ENCODE assay signal across 26 mouse cellular contexts in the genomic region with DNA sequence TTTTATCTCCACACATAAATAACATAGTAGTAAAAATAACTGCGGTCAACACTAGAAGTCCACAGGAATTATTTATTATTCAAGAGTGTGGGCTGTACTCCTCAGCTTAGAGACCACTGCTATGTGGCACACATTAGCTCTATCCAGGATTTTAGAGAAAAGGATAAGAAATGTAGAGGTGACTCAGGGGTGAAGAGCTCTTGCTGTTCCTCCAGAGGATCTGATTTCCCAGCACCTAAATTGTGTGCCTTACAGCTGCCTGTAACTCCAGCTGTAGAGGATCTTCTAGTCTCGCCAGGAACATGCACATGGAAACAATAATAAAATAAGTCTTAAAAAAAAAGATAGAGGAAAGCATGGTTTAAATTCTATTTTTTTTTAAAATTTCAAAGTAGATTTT.
A peak's percentile ranks its signal among the peaks of the same experiment; 100 is the strongest.
DNase-seq lines count a peak whose midpoint lies in the region; ATAC-seq and TF ChIP-seq lines count a peak whose summit lies in the region.
"Had no signal": no experiment of that assay in that cellular context is flagged by ENCODE, and none has a peak within 500 bp of the region (broad histone marks: within the 10 kb centered on the region; RNA-seq: fewer than 3 reads in every experiment).

No protein-coding gene starts in this region.

- no peak overlapping the region for H3K27ac ChIP-seq in embryonic facial prominence, embryonic 14.5 days (replicated peaks; ENCODE audit: low read depth, low read length)
- no peak overlapping the region for H3K27ac ChIP-seq in embryonic facial prominence, embryonic 10.5 days (replicated peaks)
- peak overlapping the region; percentile 27; the same call in 1 of the 2 replicates for H3K27ac ChIP-seq in intestine, embryonic 14.5 days (ENCODE audit: low read depth)
- H3K27ac ChIP-seq in intestine, embryonic 15.5 days, result no peak overlapping the region
- H3K27ac ChIP-seq in limb, embryonic 14.5 days (replicated peaks; ENCODE audit: low read depth, low read length), result no peak overlapping the region
- H3K27ac ChIP-seq in limb, embryonic 10.5 days, result no peak overlapping the region
- H3K27ac ChIP-seq: embryonic facial prominence, embryonic 12.5 days; forebrain, embryonic 13.5 days; heart, embryonic 15.5 days; hindbrain, embryonic 10.5 days; left cerebral cortex, adult 2 months; liver, embryonic 15.5 days; macrophage; neural tube, embryonic 13.5 days; stomach, embryonic 15.5 days had no signal

- H3K36me3 ChIP-seq in embryonic facial prominence, embryonic 14.5 days (ENCODE audit: control insufficient read depth, insufficient read depth, low read length), result no peaks in the 10 kb centered on the region
- no peaks in the 10 kb centered on the region for H3K36me3 ChIP-seq in embryonic facial prominence, embryonic 10.5 days (replicated peaks)
- no peaks in the 10 kb centered on the region for H3K36me3 ChIP-seq in intestine, embryonic 14.5 days (ENCODE audit: control insufficient read depth, insufficient read depth, low read length)
- no peaks in the 10 kb centered on the region for H3K36me3 ChIP-seq in intestine, embryonic 15.5 days
- H3K36me3 ChIP-seq in limb, embryonic 14.5 days (ENCODE audit: control insufficient read depth, insufficient read depth, low read length), result no peaks in the 10 kb centered on the region
- no peaks in the 10 kb centered on the region for H3K36me3 ChIP-seq in limb, embryonic 10.5 days
- H3K36me3 ChIP-seq: embryonic facial prominence, embryonic 12.5 days; heart, embryonic 15.5 days; hindbrain, embryonic 10.5 days; liver, embryonic 15.5 days; neural tube, embryonic 13.5 days; stomach, embryonic 15.5 days had no signal

- peaks cover 13% of the 10 kb centered on the region for H3K9me3 ChIP-seq in embryonic facial prominence, embryonic 14.5 days (ENCODE audit: control insufficient read depth, low read length)
- peaks cover 10% of the 10 kb centered on the region; the same call in 1 of the 2 replicates for H3K9me3 ChIP-seq in embryonic facial prominence, embryonic 10.5 days
- no peaks in the 10 kb centered on the region for H3K9me3 ChIP-seq in intestine, embryonic 14.5 days (ENCODE audit: control insufficient read depth, low read length)
- H3K9me3 ChIP-seq in intestine, embryonic 15.5 days, result no peaks in the 10 kb centered on the region
- H3K9me3 ChIP-seq in limb, embryonic 14.5 days (ENCODE audit: control insufficient read depth, low read length), result no peaks in the 10 kb centered on the region; the same call in 1 of the 2 replicates
- H3K9me3 ChIP-seq in limb, embryonic 10.5 days (replicated peaks), result no peaks in the 10 kb centered on the region
- H3K9me3 ChIP-seq: embryonic facial prominence, embryonic 12.5 days; liver, embryonic 15.5 days; stomach, embryonic 15.5 days had no signal

- TF ChIP-seq POLR2A in limb, embryonic 14.5 days (IDR thresholded peaks at IDR 0.05; ENCODE audit: borderline replicate concordance, extremely low read depth, insufficient read depth, insufficient read length), result no peak

- H3K27me3 ChIP-seq in embryonic facial prominence, embryonic 14.5 days (replicated peaks; ENCODE audit: control insufficient read depth, insufficient read depth, low read length), result no peaks in the 10 kb centered on the region
- H3K27me3 ChIP-seq in embryonic facial prominence, embryonic 10.5 days (replicated peaks; ENCODE audit: low read depth, poor library complexity, severe bottlenecking), result no peaks in the 10 kb centered on the region
- no peaks in the 10 kb centered on the region for H3K27me3 ChIP-seq in intestine, embryonic 14.5 days (replicated peaks; ENCODE audit: control insufficient read depth, insufficient read depth, low read length)
- H3K27me3 ChIP-seq in intestine, embryonic 15.5 days (replicated peaks), result no peaks in the 10 kb centered on the region
- H3K27me3 ChIP-seq in limb, embryonic 14.5 days (ENCODE audit: control insufficient read depth, insufficient read depth, low read length), result no peaks in the 10 kb centered on the region
- H3K27me3 ChIP-seq in limb, embryonic 10.5 days (ENCODE audit: low read depth, poor library complexity, severe bottlenecking), result no peaks in the 10 kb centered on the region
- H3K27me3 ChIP-seq: embryonic facial prominence, embryonic 12.5 days; forebrain, embryonic 13.5 days; heart, embryonic 15.5 days; liver, embryonic 15.5 days; neural tube, embryonic 13.5 days; stomach, embryonic 15.5 days had no signal

- H3K9ac ChIP-seq in embryonic facial prominence, embryonic 14.5 days (ENCODE audit: low read depth, low read length), result no peak overlapping the region
- no peak overlapping the region for H3K9ac ChIP-seq in intestine, embryonic 14.5 days (ENCODE audit: low read length)
- H3K9ac ChIP-seq in intestine, embryonic 15.5 days, result no peak overlapping the region
- H3K9ac ChIP-seq in limb, embryonic 14.5 days (ENCODE audit: low read depth, low read length, severe bottlenecking), result no peak overlapping the region
- H3K9ac ChIP-seq: embryonic facial prominence, embryonic 12.5 days; forebrain, embryonic 13.5 days; heart, embryonic 15.5 days; liver, embryonic 15.5 days; neural tube, embryonic 13.5 days; stomach, embryonic 15.5 days had no signal

- no peak for ATAC-seq in embryonic facial prominence, embryonic 14.5 days (ENCODE audit: low read depth)
- ATAC-seq in intestine, embryonic 14.5 days (replicated peaks; ENCODE audit: low FRiP score, low TSS enrichment, low read depth), result no peak
- no peak for ATAC-seq in intestine, embryonic 15.5 days
- no peak for ATAC-seq in limb, embryonic 14.5 days (ENCODE audit: low FRiP score, low read depth)
- ATAC-seq: forebrain, embryonic 13.5 days; hindbrain, embryonic 16.5 days; midbrain, embryonic 16.5 days had no signal

- peak; percentile 48 for DNase-seq in embryonic facial prominence, embryonic 14.5 days (ENCODE audit: low spot score)
- no peak for DNase-seq in embryonic facial prominence, embryonic 10.5 days (ENCODE audit: low spot score)
- DNase-seq in intestine, embryonic 14.5 days (ENCODE audit: low spot score), result no peak
- DNase-seq in limb, embryonic 14.5 days (ENCODE audit: low spot score), result peak; percentile 8
- DNase-seq in limb, embryonic 10.5 days (ENCODE audit: low spot score), result no peak
- DNase-seq in NIH3T3 (ENCODE audit: low read depth), result peak; percentile 24
- DNase-seq: cerebellum, adult 18-20 months; cerebellum, postnatal 14 days; gastrocnemius, postnatal 10 days; kidney, adult 8-10 months; liver; thymus, adult 18-20 months; thymus, postnatal 36 days had no signal

- H3K4me3 ChIP-seq in embryonic facial prominence, embryonic 14.5 days (ENCODE audit: low read depth, low read length), result no peak overlapping the region
- no peak overlapping the region for H3K4me3 ChIP-seq in embryonic facial prominence, embryonic 10.5 days
- H3K4me3 ChIP-seq in intestine, embryonic 14.5 days (ENCODE audit: low read depth, low read length), result no peak overlapping the region
- H3K4me3 ChIP-seq in intestine, embryonic 15.5 days (replicated peaks), result no peak overlapping the region
- H3K4me3 ChIP-seq in limb, embryonic 14.5 days (replicated peaks; ENCODE audit: low read length), result no peak overlapping the region
- H3K4me3 ChIP-seq in limb, embryonic 10.5 days, result no peak overlapping the region
- H3K4me3 ChIP-seq: embryonic facial prominence, embryonic 12.5 days; forebrain, embryonic 13.5 days; heart, embryonic 15.5 days; hindbrain, embryonic 10.5 days; left cerebral cortex, adult 2 months; liver, embryonic 15.5 days; myocyte; neural tube, embryonic 13.5 days; stomach, embryonic 15.5 days had no signal

- H3K4me1 ChIP-seq in embryonic facial prominence, embryonic 14.5 days (ENCODE audit: control insufficient read depth, insufficient read depth, low read length), result 0 out of 2 replicates have a peak, but pooled peaks cover 4% of the 10 kb centered on the region
- H3K4me1 ChIP-seq in embryonic facial prominence, embryonic 10.5 days, result no peaks in the 10 kb centered on the region
- H3K4me1 ChIP-seq in intestine, embryonic 14.5 days (replicated peaks; ENCODE audit: control insufficient read depth, insufficient read depth, low read length), result no peaks in the 10 kb centered on the region; the same call in 1 of the 2 replicates
- no peaks in the 10 kb centered on the region for H3K4me1 ChIP-seq in intestine, embryonic 15.5 days (replicated peaks)
- no peaks in the 10 kb centered on the region for H3K4me1 ChIP-seq in limb, embryonic 14.5 days (ENCODE audit: control insufficient read depth, insufficient read depth, low read length)
- H3K4me1 ChIP-seq in limb, embryonic 10.5 days, result no peaks in the 10 kb centered on the region
- H3K4me1 ChIP-seq: forebrain, embryonic 13.5 days; heart, embryonic 15.5 days; hindbrain, embryonic 10.5 days; liver, embryonic 15.5 days; neural tube, embryonic 13.5 days had no signal

- WGBS in embryonic facial prominence, embryonic 14.5 days, result 61% methylated on average over 2 of the region's 2 CpGs
- 73% methylated on average over 2 of the region's 2 CpGs for WGBS in embryonic facial prominence, embryonic 10.5 days
- WGBS in intestine, embryonic 14.5 days, result 51% methylated on average over 2 of the region's 2 CpGs
- WGBS in intestine, embryonic 15.5 days, result 67% methylated on average over 2 of the region's 2 CpGs
- 57% methylated on average over 2 of the region's 2 CpGs for WGBS in limb, embryonic 14.5 days
- 80% methylated on average over 2 of the region's 2 CpGs for WGBS in limb, embryonic 10.5 days

- H3K4me2 ChIP-seq in embryonic facial prominence, embryonic 14.5 days (ENCODE audit: low read depth, low read length), result no peak overlapping the region
- H3K4me2 ChIP-seq in intestine, embryonic 14.5 days (ENCODE audit: low read length), result no peak overlapping the region
- H3K4me2 ChIP-seq in intestine, embryonic 15.5 days (replicated peaks), result no peak overlapping the region
- no peak overlapping the region for H3K4me2 ChIP-seq in limb, embryonic 14.5 days (replicated peaks; ENCODE audit: low read depth, low read length, severe bottlenecking)
- H3K4me2 ChIP-seq: embryonic facial prominence, embryonic 12.5 days; forebrain, embryonic 13.5 days; heart, embryonic 15.5 days; liver, embryonic 15.5 days; neural tube, embryonic 13.5 days; stomach, embryonic 15.5 days had no signal

Comparison
In these comparisons a context has a peak if more than half of its experiments do, and no peak if none do; other contexts are left out.
1. DNase-seq: peak in embryonic facial prominence, embryonic 14.5 days (single experiment), limb, embryonic 14.5 days (single experiment) and NIH3T3 (single experiment); none in embryonic facial prominence, embryonic 10.5 days (single experiment), intestine, embryonic 14.5 days (single experiment) and limb, embryonic 10.5 days (single experiment).